Mouse (Mus musculus) CH12.LX (cell line): ENCODE measurements around the gene Tmem88b. TPM values are rescaled to one million over a fixed set of nuclear protein-coding genes. Genes with fewer than 3 reads are reported as not detected.

ENCODE experiments used
- DNase-seq: peaks from one replicate; pipeline ENCODE4 v3.0.0-alpha.2; 2013; ENCODE audit errors: extremely low read depth
- H3K27ac ChIP-seq: 2 replicates; pipeline ENCODE4 v1.5.1; 2012; ENCODE audit warnings: low read depth, mild to moderate bottlenecking, control low read depth, moderate library complexity; ENCODE audit not compliant: insufficient read depth
- H3K27me3 ChIP-seq: replicated peaks from 2 replicates; pipeline ENCODE3; 2012; ENCODE audit warnings: inconsistent platforms
- H3K36me3 ChIP-seq, 2 experiments: replicated peaks in 1 of 2; 2 replicates each; pipeline versions ENCODE3 to v1.6.1; 2012; ENCODE audit warnings: inconsistent platforms in 1 of 2, low read length in 1 of 2, mild to moderate bottlenecking in 1 of 2, mixed read lengths in 1 of 2, moderate library complexity in 1 of 2; ENCODE audit not compliant: control insufficient read depth in 1 of 2, insufficient read depth in 1 of 2
- H3K4me1 ChIP-seq, 2 experiments: 2 replicates each; pipeline ENCODE4 v1.6.1; 2012; ENCODE audit warnings: inconsistent platforms in 1 of 2, moderate library complexity in 1 of 2; ENCODE audit not compliant: insufficient read depth in 2 of 2, control insufficient read depth in 1 of 2
- H3K4me2 ChIP-seq: 2 replicates; pipeline ENCODE4 v1.6.1; 2012; ENCODE audit warnings: low read depth, mild to moderate bottlenecking, control low read depth; ENCODE audit not compliant: poor library complexity, insufficient read depth, severe bottlenecking
- H3K4me3 ChIP-seq, 3 experiments: fragments of 150-350 bp in 1 of 3; sonication (generic) in 1 of 3; replicated peaks in 1 of 3; 2 replicates each; pipeline versions ENCODE3 to v1.5.1; 2011 to 2012; ENCODE audit warnings: low read depth in 2 of 3, low read length in 2 of 3, mild to moderate bottlenecking in 2 of 3, moderate library complexity in 2 of 3, control low read depth in 1 of 3, improper control_type of control experiment in 1 of 3, inconsistent platforms in 1 of 3, mixed read lengths in 1 of 3; ENCODE audit not compliant: poor library complexity in 1 of 3
- H3K79me2 ChIP-seq: replicated peaks from 2 replicates; pipeline ENCODE4 v1.6.1; 2012; ENCODE audit warnings: mild to moderate bottlenecking, moderate library complexity; ENCODE audit not compliant: control insufficient read depth, poor library complexity, insufficient read depth, severe bottlenecking; ENCODE audit errors: extremely low read depth
- H3K9ac ChIP-seq: 2 replicates; pipeline ENCODE4 v1.6.1; 2012; ENCODE audit warnings: low read depth, mild to moderate bottlenecking, control low read depth, moderate library complexity; ENCODE audit not compliant: insufficient read depth
- H3K9me3 ChIP-seq: replicated peaks from 2 replicates; pipeline ENCODE3; 2012; ENCODE audit warnings: low read length, inconsistent platforms, mixed read lengths
- HCFC1 ChIP-seq: IDR thresholded peaks from 2 replicates; pipeline ENCODE4 v1.6.1; 2012; ENCODE audit warnings: low read depth, mild to moderate bottlenecking, inconsistent platforms, low read length, improper control_type of control experiment
- MAFK ChIP-seq: IDR thresholded peaks from 2 replicates; pipeline ENCODE4 v1.6.1; 2011; ENCODE audit warnings: low read length, improper control_type of control experiment; ENCODE audit not compliant: insufficient replicate concordance
- MAX ChIP-seq: IDR thresholded peaks from 2 replicates; pipeline ENCODE4 v1.6.1; 2011; ENCODE audit warnings: low read length, improper control_type of control experiment
- MEF2A ChIP-seq: IDR thresholded peaks from 2 replicates; pipeline ENCODE4 v1.6.1; 2014; ENCODE audit warnings: low read depth, mild to moderate bottlenecking, inconsistent platforms, low read length, improper control_type of control experiment, borderline replicate concordance
- MXI1 ChIP-seq: IDR thresholded peaks from 2 replicates; pipeline ENCODE4 v1.6.1; 2011; ENCODE audit warnings: mild to moderate bottlenecking, low read depth, low read length, improper control_type of control experiment
- MYC ChIP-seq: IDR thresholded peaks from 2 replicates; pipeline ENCODE4 v1.6.1; 2011; ENCODE audit warnings: low read depth, mild to moderate bottlenecking, improper control_type of control experiment, low read length
- POLR2A ChIP-seq: IDR thresholded peaks from 2 replicates; pipeline ENCODE4 v1.6.1; 2011; ENCODE audit warnings: low read depth, mild to moderate bottlenecking, improper control_type of control experiment, low read length
- POLR2AphosphoS2 ChIP-seq: IDR thresholded peaks from 2 replicates; pipeline ENCODE4 v1.6.1; 2011; ENCODE audit warnings: low read depth, low read length, improper control_type of control experiment
- RAD21 ChIP-seq: IDR thresholded peaks from 2 replicates; pipeline ENCODE4 v1.6.1; 2011; ENCODE audit warnings: low read depth, mild to moderate bottlenecking, low read length, improper control_type of control experiment, moderate library complexity
- TBP ChIP-seq: conservative IDR thresholded peaks from 2 replicates; pipeline ENCODE4 v1.6.1; 2011; ENCODE audit warnings: low read depth, low read length, improper control_type of control experiment
- TCF12 ChIP-seq: IDR thresholded peaks from 2 replicates; pipeline ENCODE4 v1.6.1; 2014; ENCODE audit warnings: low read depth, mild to moderate bottlenecking, inconsistent platforms, low read length, improper control_type of control experiment
- ZC3H11A ChIP-seq: IDR thresholded peaks from 2 replicates; pipeline ENCODE4 v1.6.1; 2012; ENCODE audit warnings: low read depth, mild to moderate bottlenecking, inconsistent platforms, low read length, improper control_type of control experiment
- ZNF384 ChIP-seq: IDR thresholded peaks from 2 replicates; pipeline ENCODE4 v1.6.1; 2012; ENCODE audit warnings: low read depth, low read length, improper control_type of control experiment, inconsistent platforms
- dilution Hi-C: fragments of 300-500 bp; cut with MboI; formaldehyde crosslinking; loops from 2 replicates; pipeline ENCODE4 v1.14.3; 2020; ENCODE audit warnings: low sequenced_read_pairs; ENCODE audit not compliant: extremely low pct_unique_long_range_greater_than_20kb, extremely low pct_ligation_motif_present
- in situ Hi-C: fragments of 300-500 bp; cut with MboI; formaldehyde crosslinking; loops from 3 replicates; pipeline ENCODE4 v1.14.3; 2019; ENCODE audit warnings: low sequenced_read_pairs, low pct_ligation_motif_present, low pct_unique_long_range_greater_than_20kb, mixed read lengths
- polyA plus RNA-seq: library from polyadenylated mRNA; unstranded; fragments of >175 nt; gene quantifications from 2 replicates; pipeline ENCODE4 v1.2.1, GENCODE M21; 2012; ENCODE audit warnings: low read depth; ENCODE audit not compliant: insufficient read length
- total RNA-seq, 2 experiments: library from RNA; depleted of rRNA; stranded (reverse); fragments of 300-350 nt in 1 of 2; fragments of >200 nt in 1 of 2; gene quantifications; 2 replicates each; pipeline ENCODE4 v1.2.3; 2012 to 2014

The Tmem88b gene
- total and polyA plus RNA-seq, 3 experiments, result 0.04 TPM; not detected in 2

- H3K27me3 ChIP-seq, result peaks cover 34% of the 10 kb centered on the region
- H3K4me2 ChIP-seq, result no peak overlapping the region
- H3K4me1 ChIP-seq, result peaks cover 2 to 30% of the 10 kb centered on the region in 2 experiments
- no peak for DNase-seq
- H3K36me3 ChIP-seq, result no peaks in the 10 kb centered on the region
- H3K9ac ChIP-seq, result no peak overlapping the region
- in situ Hi-C loops, result no loop called here
- no peak overlapping the region for H3K27ac ChIP-seq
- no peak overlapping the region for H3K4me3 ChIP-seq
- no peak for TF ChIP-seq POLR2AphosphoS2
- no peak for TF ChIP-seq MAX
- no peak for TF ChIP-seq MAFK
- no peak for TF ChIP-seq MEF2A
- TF ChIP-seq TBP, result no peak
- TF ChIP-seq ZNF384, result no peak
- no peak for TF ChIP-seq POLR2A
- TF ChIP-seq HCFC1, result no peak
- no peak for TF ChIP-seq ZC3H11A
- TF ChIP-seq TCF12, result no peak
- TF ChIP-seq RAD21, result no peak
- no peaks in the 10 kb centered on the region for H3K9me3 ChIP-seq
- no peaks in the 10 kb centered on the region for H3K79me2 ChIP-seq
- dilution Hi-C loops, result no loop called here
These were observed 4.8 kb downstream of the Tmem88b start for GRCm38 (mm10) chr4:155780895-155781294.

- no peak for TF ChIP-seq MYC
- dilution Hi-C loops, result no loop called here
- no peak overlapping the region for H3K4me3 ChIP-seq
- no peak overlapping the region for H3K27ac ChIP-seq
- H3K4me1 ChIP-seq, result peaks cover 12 to 35% of the 10 kb centered on the region in 2 experiments
- H3K79me2 ChIP-seq, result no peaks in the 10 kb centered on the region
- H3K4me2 ChIP-seq, result no peak overlapping the region
- no peaks in the 10 kb centered on the region for H3K9me3 ChIP-seq
- in situ Hi-C loops, result no loop called here
- no peak overlapping the region for H3K9ac ChIP-seq
- H3K27me3 ChIP-seq, result peaks cover 26% of the 10 kb centered on the region
- DNase-seq, result no peak
- H3K36me3 ChIP-seq, result no peaks in the 10 kb centered on the region
These were observed 6.2 kb downstream of the Tmem88b start for GRCm38 (mm10) chr4:155779498-155779897.

- in situ Hi-C loops (no loop called here), dilution Hi-C loops (no loop called here)
- no peak overlapping the region for H3K4me2 ChIP-seq
- TF ChIP-seq MXI1, result no peak
- H3K9ac ChIP-seq, result no peak overlapping the region
- no peaks in the 10 kb centered on the region for H3K79me2 ChIP-seq
- H3K27me3 ChIP-seq, result peaks cover 39% of the 10 kb centered on the region
- DNase-seq, result no peak
- no peaks in the 10 kb centered on the region for H3K9me3 ChIP-seq
- no peaks in the 10 kb centered on the region for H3K36me3 ChIP-seq
- peaks cover 14 to 38% of the 10 kb centered on the region in 2 experiments for H3K4me1 ChIP-seq
- no peak overlapping the region for H3K27ac ChIP-seq
- H3K4me3 ChIP-seq, result no peak overlapping the region
These were observed 7.9 kb downstream of the Tmem88b start for GRCm38 (mm10) chr4:155777816-155778215.
